Mouse (Mus musculus) NIH3T3 (cell line): Measurements from ENCODE around the gene Vps45.

Experiments
- DNase-seq: peaks from one replicate; pipeline ENCODE4 v3.0.0-alpha.2; 2012; ENCODE audit warnings: low read depth

Vps45 gene

DNA sequence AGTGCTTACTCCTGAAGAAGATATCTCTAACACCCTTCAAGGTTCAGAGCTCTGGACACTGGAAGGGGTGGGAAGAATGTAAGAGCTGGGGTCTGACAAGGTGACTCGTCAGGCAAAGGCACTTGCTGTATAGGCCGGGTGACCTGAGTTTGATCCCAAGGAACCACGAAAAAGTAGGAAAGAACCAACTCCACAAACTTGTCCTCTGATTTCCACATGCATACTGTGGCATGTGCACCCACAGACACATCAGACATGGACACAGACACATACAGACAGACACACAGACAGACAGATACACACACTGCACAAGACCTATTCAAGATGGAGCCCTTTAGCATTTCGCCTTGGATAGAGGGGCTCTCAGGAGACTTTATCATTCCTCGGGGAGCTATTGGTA is 20.1 kb downstream of the Vps45 start:
- no peak for DNase-seq

DNA sequence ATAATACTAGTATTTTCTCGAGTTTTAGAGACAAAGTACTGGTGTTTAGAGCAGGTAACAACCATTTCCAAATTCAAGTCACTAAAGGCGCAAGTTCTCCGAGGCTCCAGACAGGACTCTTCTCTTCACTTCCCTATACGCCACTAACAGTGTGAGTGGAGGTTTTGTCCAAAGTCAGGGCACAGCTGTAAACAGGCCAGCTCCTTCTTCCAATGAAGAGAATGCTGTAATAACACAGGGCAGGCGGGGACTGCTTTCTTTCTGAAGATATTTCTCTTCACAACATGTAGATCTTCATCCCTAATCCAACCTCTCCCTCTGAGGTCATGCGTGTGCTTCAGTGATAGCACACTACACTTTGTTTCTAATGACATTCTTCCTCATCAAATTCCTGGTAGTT is 21.5 kb downstream of the Vps45 start:
- no peak for DNase-seq

DNA sequence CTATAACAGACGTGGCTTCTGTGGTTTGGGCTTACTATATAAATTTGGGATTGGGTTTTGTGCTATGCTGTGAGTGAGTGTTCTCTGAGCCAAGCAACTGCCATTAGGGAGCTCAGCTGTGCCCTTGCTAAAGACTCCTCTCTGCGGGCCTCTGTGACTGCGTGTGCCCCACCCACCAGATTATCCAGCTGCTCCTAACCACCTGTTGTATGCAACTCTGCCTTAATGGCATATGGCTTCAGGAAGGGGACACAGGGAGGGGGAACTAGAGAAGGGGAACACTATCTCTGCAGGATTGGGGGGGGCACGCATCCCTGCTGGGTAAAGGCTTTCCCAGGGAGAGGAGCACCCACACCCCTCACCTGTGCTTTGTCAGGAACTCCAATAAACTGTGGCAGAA is 25.2 kb downstream of the Vps45 start:
- no peak for DNase-seq

DNA sequence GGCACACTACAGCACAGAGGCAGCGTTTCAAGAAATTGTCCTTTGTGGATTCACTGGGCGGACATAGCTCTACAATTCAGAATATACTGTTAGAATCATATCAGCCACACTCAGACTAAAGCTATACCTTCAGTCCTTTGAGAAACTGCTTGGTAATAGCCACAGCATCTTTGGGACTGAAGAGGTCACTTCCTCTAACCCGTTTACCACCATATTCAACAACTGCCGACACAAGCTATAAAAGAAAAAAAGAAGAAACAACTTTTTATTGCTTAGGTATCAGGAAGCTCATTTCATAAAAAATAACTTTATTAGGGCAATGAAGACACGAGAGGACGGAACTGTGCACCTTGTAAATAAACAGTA is 25.6 kb downstream of the Vps45 start:
- no peak for DNase-seq

DNA sequence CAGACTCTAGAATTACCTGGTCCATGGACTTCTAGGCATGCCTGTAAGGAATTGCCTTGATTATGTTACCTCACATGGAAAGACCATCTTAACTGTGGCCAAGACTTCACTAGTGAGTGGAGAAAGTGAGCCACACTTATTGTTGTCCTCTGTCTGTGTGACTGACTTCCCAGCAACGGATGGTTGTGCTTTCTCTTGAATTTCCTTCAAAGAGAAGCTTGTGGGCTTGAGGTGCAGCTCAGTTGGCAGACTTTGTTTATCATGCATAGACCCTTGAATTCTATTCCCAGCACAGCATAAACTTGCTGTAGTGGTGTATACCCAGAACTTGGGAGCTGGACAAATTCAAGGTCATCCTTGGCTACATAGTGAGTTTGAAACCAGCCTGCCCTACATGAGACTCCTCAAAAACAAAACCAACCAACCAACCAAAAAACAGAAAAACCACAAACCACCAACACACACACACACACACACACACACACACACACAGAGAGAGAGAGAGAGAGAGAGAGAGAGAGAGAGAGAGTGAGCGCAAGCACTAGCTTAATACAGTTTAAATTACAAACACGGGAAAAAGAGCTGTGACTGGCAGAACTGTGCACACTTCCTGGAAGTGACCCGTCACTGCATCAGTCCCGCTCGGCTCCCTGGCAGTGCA is 26.1 kb downstream of the Vps45 start:
- no peak for DNase-seq

DNA sequence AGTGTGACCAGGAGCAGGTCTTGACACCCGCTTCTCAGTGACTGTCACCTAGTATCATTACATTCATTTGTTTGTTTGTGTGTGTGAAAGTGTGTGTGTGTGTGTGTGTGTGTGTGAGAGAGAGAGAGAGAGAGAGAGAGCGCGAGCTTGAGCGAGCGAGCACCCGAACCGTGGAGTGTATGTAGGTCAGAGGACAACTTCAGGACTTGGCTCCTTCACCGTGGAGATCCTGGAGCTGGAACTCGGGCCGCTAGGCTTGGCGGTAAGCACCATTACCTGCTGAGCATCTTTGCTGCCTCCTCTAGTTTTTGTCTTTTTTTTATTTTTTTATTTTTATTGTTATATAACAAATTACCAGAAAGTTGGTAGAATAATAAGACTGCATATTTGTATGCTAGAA is 28.5 kb downstream of the Vps45 start:
- DNase-seq = no peak

DNA sequence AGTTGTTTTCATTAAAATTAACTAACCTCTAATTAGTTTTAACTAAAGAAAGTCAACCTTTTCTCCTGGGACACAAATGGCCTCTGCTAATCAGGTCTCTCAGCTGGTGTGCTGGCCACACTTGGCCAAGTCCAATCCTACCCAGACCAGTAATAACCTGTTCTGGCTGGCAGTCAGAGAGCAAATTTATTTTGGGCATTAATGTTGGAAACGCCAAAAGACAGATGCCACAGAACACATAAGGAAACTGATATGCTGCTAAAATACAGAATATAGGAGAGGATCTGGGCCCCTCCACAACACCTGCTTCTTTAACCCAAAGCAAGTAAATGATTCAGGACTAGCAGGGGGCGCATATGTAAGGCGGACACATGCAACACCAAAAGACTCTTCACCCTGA is 28.9 kb downstream of the Vps45 start:
- DNase-seq = no peak

DNA sequence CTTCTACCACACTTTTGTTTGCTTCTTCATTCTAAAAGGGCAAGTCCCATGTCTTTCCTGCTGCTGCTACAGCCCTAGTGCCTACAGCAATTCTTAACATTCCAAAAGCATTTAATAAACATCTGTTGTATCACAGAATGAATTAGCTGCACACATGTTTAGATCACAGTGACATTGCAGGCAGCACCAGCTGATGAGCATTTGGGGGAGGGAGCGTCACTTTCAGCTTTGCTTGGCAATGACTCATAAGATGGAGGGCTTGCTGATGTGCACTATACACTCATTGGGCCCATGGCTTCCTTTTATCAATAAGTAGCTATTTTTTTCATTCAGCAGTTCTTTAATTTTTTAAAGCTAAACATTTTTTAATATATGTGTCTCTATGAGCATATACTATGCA is 30.4 kb downstream of the Vps45 start:
- DNase-seq = peak; percentile 33

DNA sequence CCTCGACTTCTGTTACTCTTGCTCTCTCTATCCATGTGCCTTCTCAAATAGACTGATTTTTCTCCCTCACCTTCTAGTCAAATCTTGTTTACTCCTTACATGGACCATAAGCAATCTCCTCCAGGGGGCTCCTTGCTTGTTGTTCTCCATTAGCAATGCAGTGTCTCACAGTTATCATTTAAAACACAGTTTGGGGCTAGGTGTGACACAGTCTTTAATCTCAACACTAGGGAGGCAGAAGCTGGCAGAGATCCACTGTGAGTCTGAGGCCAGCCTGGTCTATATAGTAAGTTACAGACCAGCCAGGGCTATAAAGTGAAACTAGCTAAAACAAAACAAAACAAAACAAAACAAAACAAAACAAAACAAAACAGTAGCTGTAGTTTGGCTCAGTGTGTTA is 31.1 kb downstream of the Vps45 start:
- DNase-seq = no peak

DNA sequence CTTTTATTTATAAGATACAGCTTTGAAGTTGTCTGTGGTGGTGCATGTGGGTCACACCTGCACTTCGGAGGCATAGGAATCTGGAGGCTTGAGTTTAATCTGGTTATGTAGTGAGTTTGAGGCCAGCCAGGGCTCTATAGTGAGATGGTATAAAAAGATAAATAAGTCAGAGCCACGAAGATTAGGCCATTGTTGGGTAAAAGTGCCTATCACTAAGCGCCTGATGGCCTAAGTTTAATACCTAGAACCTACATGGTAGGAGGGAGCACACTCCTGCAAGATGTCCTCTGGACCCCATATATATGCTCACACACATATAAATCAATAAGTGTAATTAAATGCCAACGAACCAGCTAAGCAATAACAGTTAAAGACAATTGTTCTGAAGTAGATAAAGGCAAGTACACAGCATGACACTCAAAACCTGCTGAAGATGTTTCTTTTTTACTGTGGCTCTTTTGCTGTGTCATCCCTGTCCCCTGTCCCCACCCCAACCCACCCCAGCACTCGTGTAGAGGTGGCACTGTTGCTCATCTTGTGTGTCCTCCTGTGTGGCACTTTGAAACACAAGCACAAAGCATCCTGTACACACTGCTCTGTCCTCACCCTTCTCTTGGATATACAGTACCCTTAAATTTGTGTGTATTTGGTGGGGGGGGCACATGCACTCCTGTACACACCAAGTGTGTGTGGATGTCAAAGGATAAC is 36.7 kb downstream of the Vps45 start:
- no peak for DNase-seq

DNA sequence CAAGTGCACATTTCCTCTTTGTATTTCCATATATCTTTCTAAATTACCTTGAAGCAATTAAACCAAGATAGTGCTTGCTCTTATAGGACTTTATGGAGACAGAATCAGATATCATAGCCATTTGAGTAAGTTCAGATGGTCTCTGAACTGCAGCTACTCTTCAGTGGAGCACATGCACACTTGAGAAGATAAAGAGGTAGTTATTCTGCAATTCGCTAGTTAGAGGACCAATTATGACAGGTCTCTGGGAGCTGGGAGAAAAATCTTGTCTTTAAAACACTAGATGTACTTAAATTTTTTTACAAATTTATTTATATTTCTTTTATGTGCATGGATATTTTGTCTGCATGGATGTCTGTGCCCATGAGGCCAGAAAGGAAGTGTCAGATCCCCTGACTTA is 37.5 kb downstream of the Vps45 start:
- no peak for DNase-seq

DNA sequence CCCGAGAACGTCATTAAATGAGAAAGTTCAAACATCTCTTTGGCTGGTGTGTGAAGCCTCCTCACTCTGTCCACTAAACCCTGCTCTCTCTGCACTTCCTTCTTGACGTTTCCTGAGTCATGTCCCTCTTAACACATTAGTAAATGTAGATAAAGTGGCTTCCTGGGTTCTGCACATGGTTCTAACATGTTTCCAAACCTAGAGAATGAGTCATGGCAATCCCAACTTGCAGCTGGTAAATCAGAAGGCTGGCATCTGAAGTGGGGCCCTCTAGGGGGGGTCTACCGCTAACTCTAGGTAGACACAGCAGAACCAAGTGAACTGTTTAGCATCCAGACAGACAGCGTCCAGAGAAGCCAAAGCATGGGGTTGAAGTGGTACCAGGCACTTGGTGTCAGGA is 40.8 kb downstream of the Vps45 start:
- peak; percentile 73 for DNase-seq

DNA sequence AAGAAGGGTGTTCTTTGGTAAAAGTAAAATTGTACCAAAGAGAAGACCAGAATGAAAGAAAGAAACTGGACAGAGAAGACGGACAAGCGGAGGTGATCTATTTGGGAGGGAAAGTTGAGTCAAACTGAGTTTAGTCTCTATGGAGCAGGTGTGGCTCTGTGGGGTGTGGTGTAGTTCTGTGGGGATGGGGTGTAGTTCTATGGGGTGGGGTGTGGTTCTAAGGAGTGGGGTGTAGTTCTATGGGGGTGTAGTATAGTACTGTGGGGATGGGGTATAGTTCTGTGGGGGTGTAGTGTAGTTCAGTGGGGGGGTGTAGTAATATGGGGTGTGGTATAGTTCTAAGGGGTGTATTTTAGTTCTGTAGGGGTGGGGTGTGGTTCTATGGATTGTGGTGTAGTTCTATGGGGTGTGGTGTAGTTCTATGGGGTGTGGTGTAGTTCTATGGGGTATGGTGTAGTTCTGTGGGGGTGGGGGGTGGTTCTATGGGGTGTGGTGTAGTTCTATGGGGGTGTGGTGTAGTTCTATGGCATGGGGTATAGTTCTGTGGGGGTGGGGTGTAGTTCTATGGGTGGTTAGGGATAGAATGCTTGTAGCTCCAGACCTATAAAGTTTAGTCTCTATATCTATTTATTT is 41.9 kb downstream of the Vps45 start:
- DNase-seq = no peak

DNA sequence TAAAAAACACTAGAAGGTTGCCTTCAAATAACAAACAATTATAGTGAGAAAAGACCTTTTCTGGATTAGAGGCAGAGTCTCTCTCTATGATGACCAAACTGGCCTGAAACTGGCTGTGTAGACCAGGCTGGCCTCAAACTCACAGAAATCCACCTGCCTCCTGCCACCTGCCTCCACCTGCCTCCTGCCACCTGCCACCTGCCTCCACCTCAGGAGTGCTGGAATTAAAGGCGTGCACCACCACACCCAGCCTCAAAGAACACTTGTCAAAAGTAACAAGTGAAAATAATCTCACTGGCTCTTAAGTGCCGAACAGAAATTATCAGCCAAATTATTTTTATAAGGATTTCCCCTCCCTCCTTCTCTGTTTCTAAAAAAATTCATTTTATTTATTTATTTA is 42.6 kb downstream of the Vps45 start:
- DNase-seq = no peak

DNA sequence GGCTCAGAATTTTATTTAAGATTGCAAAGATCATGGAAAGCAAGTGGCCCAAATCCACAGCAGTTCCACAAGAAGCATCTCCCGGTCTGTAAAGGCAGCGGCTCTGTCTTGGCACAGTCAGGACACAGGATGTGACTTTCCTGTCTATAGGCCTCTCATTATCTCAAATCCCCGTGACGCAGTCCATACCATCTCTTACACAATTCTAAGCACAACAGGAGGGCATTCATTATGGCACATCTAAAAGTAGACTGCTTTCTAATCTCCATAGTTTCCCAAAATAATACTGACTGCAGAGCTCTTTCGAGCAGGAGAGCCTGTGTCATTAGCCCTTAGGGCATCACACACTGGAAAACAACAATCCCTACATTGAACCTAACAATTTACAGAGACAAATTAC is 45.5 kb downstream of the Vps45 start:
- no peak for DNase-seq

DNA sequence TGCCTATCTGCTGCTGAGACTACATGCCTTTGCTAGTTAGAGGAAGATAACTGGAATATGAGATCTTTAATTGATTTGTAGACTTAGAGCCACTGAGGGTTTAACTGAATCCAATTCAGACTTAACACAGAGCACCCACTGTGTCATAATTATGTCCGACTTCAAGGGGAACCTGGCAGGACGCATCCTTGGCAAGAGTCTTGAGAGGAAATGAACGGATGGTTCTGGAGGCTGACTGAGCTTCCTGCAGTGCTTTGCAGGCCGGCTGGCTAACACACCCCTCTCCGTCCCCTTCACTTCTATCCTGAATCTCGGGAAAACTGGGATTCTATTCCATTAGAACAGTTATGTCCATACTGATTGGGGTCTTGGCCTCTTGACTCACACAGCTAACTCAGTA is 49.8 kb downstream of the Vps45 start:
- DNase-seq = no peak

DNA sequence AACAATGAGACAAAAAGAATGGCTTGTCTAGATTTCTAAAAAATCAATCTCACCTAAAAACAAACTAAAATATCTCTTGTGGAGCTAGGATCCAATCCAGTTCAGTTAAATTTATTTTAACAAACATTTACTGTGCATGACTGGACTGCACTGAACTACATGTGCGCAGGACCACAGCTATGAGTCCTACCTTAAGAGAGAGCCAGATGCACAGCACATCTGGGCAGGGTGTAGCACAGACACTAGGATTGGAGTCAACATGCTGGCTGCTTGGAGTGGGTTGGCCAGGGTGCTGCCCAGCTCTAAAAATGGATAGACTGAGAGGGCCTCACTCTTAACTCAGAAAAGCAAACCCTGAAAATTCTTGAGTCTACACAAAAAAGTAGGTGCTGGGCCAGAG is 56.7 kb downstream of the Vps45 start:
- peak; percentile 24 for DNase-seq

DNA sequence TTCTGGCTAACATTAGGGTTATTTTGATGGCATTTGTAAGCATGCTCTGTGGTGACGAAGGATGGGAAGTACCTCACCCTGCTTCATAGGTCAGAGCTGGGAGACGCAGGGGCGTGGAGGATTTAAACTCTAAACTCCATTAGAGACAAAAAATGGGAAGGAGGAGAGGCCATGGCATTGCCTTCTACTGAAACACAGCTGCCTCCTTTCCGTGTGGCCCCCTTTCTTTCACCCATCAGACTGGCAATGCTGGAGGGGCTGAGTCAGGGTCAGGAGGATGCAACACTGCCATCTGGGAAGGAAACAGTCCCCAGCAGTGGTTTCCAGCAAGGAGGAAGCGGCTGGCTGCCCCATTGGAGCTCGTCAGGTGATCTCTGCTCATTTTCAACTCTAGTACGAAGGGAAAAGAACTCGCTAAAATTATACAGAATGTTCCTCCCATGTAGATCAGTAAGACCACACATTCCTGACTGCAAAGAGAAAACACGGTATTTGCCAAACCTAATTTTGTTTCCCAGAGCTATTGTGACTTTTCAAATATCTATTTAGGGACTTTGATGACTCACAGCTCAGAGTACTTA is 57.3 kb downstream of the Vps45 start:
- DNase-seq = no peak

DNA sequence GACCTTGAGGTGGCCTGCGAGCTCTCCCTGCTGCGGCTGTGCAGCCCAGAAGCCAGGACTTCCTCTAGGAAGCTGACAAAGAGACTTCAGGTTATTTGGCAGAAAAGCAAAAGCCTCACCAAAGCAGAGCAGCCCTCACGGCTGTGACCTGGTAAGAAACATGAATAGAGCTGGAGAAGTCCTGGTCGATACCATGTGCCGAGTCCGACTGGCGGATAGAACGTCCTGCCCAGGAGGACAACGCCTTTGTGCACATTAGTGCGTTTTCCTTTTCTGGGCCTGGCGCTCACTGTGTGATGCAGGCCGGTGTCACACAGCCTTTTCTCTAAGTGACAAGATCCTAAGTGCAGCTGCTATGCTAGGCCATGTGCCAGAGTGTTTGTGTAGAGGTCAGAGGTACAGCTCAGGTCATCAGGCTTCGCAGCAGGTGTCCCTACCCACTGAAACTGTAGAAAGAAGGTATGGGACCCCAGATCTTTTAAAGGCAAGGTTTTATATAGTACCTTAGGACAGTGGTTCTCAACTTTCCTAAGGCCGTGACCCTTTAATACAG is 58.1 kb downstream of the Vps45 start:
- DNase-seq = no peak

DNA sequence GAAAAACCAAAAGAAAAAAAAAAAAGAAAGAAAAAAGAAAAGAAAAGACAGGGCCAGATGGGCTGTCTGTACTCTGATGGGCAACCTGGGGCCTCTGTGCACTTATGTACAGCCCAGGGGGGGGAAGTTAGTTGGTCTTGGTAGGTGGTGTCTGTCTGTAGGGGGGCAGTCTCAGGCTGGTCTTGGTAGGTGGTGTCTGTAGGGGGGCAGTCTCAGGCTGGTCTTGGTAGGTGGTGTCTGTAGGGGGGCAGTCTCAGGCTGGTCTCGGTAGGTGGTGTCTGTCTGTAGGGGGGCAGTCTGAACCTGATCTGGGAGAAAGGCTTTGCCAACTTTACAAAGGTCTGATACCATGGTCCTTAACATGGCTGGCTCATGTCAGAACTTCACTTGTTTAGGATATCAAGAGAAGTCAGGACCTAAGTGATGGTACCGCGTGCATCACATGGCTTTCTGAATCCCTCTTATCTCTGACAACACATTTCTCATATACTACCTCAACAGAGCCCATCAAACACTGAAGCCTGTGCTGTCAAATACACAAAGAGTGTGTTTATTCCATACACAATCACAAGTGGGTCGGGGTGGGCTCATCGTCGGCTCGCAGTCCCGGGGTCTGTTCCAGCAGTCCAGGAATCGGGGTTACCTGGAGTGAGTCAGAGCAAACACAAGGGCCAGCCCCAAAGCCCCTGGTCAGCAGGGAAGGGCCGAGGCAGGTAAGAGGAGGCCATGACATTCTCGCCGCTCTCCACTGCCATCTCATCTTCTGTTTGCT is 58.8 kb downstream of the Vps45 start:
- DNase-seq = no peak

DNA sequence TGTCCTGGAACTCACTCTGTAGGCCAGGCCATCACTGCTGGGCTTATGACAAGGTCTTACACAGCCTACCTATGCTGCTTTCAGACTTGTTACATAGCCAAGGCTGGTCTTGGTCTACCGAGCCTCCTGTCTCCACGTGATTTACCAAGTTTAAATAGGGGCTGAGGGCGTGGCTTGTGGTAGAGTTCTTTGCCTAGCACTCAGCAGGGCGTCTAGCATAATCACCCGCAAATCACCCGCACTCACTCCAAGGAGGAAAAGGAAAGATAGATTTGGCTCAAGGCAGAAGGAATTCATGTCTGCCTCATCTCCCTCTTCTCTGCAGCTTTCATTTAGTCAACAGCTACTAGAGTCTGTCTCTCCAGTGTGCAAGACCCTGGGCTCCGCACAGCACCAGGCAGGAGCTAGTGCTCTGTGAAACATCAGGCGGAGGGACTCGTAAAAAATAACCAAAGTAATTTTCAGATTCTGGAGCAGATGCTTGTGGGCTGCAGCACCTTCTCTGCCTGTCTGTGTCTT is 61.0 kb downstream of the Vps45 start:
- peak; percentile 37 for DNase-seq

DNA sequence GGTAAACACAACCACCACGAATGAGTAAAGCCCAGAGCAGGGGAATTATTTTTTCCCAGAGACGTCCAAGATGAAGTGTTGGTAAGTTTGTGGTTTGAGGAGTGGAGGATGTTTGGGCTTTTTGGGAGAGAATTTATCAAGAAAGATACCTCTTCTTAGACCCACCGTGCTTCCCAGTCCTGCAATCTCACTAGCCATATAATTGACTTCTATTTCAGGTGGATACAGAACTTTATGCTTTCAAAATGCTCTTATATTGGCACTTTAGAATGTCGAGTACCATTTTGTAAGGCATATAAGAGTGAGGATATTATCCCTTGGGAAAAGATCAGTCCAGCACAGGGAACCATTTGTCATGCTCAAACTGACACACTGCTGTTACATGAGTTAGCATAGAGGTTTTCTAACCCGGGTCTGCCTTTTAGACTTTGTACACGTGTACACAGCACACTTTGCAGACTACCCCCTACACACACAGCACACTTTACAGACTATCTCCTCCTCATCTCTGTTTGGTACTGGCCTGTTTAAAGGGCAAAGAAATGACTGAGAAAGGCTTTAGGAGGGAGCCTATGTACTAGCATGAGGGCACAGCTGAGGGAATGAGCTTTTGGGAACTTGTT is 61.7 kb downstream of the Vps45 start:
- DNase-seq = peak; percentile 19
